ENCODE assay signal across 28 mouse cellular contexts in the genomic region with DNA sequence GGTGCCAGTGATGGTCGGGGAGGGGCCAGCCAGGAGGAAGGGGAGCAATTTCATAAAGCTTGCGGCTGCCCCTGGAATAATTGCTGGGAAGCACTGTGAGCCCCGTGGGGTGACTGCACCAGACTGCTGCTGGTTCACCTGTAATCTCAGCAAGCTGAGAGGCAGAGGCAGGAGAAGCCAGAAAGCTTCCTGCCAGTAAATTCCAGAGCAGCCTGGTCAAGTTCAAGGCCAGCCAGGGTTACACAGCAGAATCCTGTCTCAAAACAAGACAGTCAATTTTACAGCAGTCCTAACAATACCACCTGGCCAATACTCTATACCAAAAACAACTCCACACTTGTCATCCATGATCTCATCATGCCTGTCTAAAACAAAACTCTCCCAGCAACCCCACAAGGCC. TPM values are rescaled to one million over a fixed set of nuclear protein-coding genes. Genes with fewer than 3 reads are reported as not detected.
DNase-seq lines count a peak whose midpoint lies in the region; ATAC-seq lines count a peak whose summit lies in the region.
"Had no signal": no experiment of that assay in that cellular context is flagged by ENCODE, and none has a peak within 500 bp of the region (broad histone marks: within the 10 kb centered on the region; RNA-seq: fewer than 3 reads in every experiment).

No protein-coding gene starts in this region.

- no peaks in the 10 kb centered on the region for H3K36me3 ChIP-seq in heart, embryonic 12.5 days
- H3K36me3 ChIP-seq in intestine, embryonic 16.5 days (ENCODE audit: control insufficient read depth, insufficient read depth, low read length), result no peaks in the 10 kb centered on the region
- H3K36me3 ChIP-seq in intestine, embryonic 15.5 days, result no peaks in the 10 kb centered on the region
- H3K36me3 ChIP-seq in liver, embryonic 16.5 days (ENCODE audit: control insufficient read depth, insufficient read depth), result no peaks in the 10 kb centered on the region; the same call in 1 of the 2 replicates
- no peaks in the 10 kb centered on the region for H3K36me3 ChIP-seq in kidney, embryonic 15.5 days
- H3K36me3 ChIP-seq: embryonic facial prominence, embryonic 13.5 days; forebrain, embryonic 15.5 days; limb, embryonic 15.5 days; midbrain, embryonic 15.5 days had no signal

- no peaks in the 10 kb centered on the region for H3K27me3 ChIP-seq in heart, embryonic 12.5 days (replicated peaks)
- no peaks in the 10 kb centered on the region for H3K27me3 ChIP-seq in intestine, embryonic 16.5 days (replicated peaks; ENCODE audit: control insufficient read depth, insufficient read depth, low read length)
- H3K27me3 ChIP-seq in intestine, embryonic 15.5 days (replicated peaks), result no peaks in the 10 kb centered on the region
- no peaks in the 10 kb centered on the region for H3K27me3 ChIP-seq in liver, embryonic 16.5 days (ENCODE audit: control insufficient read depth, insufficient read depth, low read depth, low read length)
- no peaks in the 10 kb centered on the region for H3K27me3 ChIP-seq in kidney, embryonic 15.5 days
- H3K27me3 ChIP-seq: embryonic facial prominence, embryonic 13.5 days; forebrain, embryonic 15.5 days; limb, embryonic 15.5 days; midbrain, embryonic 15.5 days; neural tube, embryonic 15.5 days had no signal

- 64% methylated on average over 3 of the region's 3 CpGs for WGBS in heart, embryonic 12.5 days
- WGBS in intestine, embryonic 16.5 days, result 56% methylated on average over 3 of the region's 3 CpGs
- 61% methylated on average over 3 of the region's 3 CpGs for WGBS in intestine, embryonic 15.5 days
- WGBS in liver, embryonic 16.5 days (ENCODE audit: insufficient replicate concordance), result 67% methylated on average over 3 of the region's 3 CpGs
- WGBS in kidney, embryonic 15.5 days, result 68% methylated on average over 3 of the region's 3 CpGs

- H3K9ac ChIP-seq in heart, embryonic 12.5 days, result no peak overlapping the region
- no peak overlapping the region for H3K9ac ChIP-seq in intestine, embryonic 16.5 days (ENCODE audit: low read depth, low read length)
- H3K9ac ChIP-seq in intestine, embryonic 15.5 days, result no peak overlapping the region
- no peak overlapping the region for H3K9ac ChIP-seq in liver, embryonic 16.5 days (ENCODE audit: low read depth, low read length)
- no peak overlapping the region for H3K9ac ChIP-seq in kidney, embryonic 15.5 days
- H3K9ac ChIP-seq: embryonic facial prominence, embryonic 13.5 days; forebrain, embryonic 15.5 days; hindbrain, embryonic 14.5 days; limb, embryonic 15.5 days; midbrain, embryonic 15.5 days; neural tube, embryonic 15.5 days had no signal

- H3K27ac ChIP-seq in heart, embryonic 12.5 days (ENCODE audit: poor library complexity, severe bottlenecking), result peak overlapping the region; percentile 14
- H3K27ac ChIP-seq in intestine, embryonic 16.5 days (ENCODE audit: low read length), result peak overlapping the region; percentile 43
- no peak overlapping the region for H3K27ac ChIP-seq in intestine, embryonic 15.5 days
- peak overlapping the region; percentile 82 for H3K27ac ChIP-seq in brown adipose tissue, adult 24 weeks (replicated peaks; ENCODE audit: low read depth, low read length)
- H3K27ac ChIP-seq in liver, embryonic 16.5 days (ENCODE audit: low read length), result 0 out of 2 replicates have a peak overlapping the region, but pooled peaks have one; percentile 9
- H3K27ac ChIP-seq in kidney, embryonic 15.5 days, result no peak overlapping the region
- H3K27ac ChIP-seq: embryonic facial prominence, embryonic 13.5 days; forebrain, embryonic 10.5 days; forebrain, embryonic 15.5 days; hindbrain, embryonic 14.5 days; kidney, postnatal 0 days; limb, embryonic 10.5 days; limb, embryonic 15.5 days; macrophage; midbrain, embryonic 15.5 days; neural tube, embryonic 15.5 days had no signal

- H3K9me3 ChIP-seq in heart, embryonic 12.5 days (replicated peaks), result no peaks in the 10 kb centered on the region
- no peaks in the 10 kb centered on the region for H3K9me3 ChIP-seq in intestine, embryonic 16.5 days (ENCODE audit: control insufficient read depth, low read length)
- H3K9me3 ChIP-seq in intestine, embryonic 15.5 days, result no peaks in the 10 kb centered on the region
- H3K9me3 ChIP-seq in liver, embryonic 16.5 days (replicated peaks; ENCODE audit: control insufficient read depth, low read length), result no peaks in the 10 kb centered on the region
- no peaks in the 10 kb centered on the region for H3K9me3 ChIP-seq in kidney, embryonic 15.5 days (replicated peaks)
- H3K9me3 ChIP-seq: embryonic facial prominence, embryonic 13.5 days; forebrain, embryonic 10.5 days; forebrain, embryonic 15.5 days; limb, embryonic 10.5 days; limb, embryonic 15.5 days; midbrain, embryonic 15.5 days; neural tube, embryonic 15.5 days had no signal

- H3K4me1 ChIP-seq in heart, embryonic 12.5 days (replicated peaks), result peaks cover 42% of the 10 kb centered on the region
- H3K4me1 ChIP-seq in intestine, embryonic 16.5 days (ENCODE audit: control insufficient read depth, insufficient read depth, low read length), result peaks cover 27% of the 10 kb centered on the region
- peaks cover 12% of the 10 kb centered on the region for H3K4me1 ChIP-seq in intestine, embryonic 15.5 days (replicated peaks)
- peaks cover 26% of the 10 kb centered on the region for H3K4me1 ChIP-seq in brown adipose tissue, adult 24 weeks (ENCODE audit: control insufficient read depth, insufficient read depth, insufficient read length, low read length)
- H3K4me1 ChIP-seq in liver, embryonic 16.5 days (ENCODE audit: control insufficient read depth, low read depth, low read length), result peaks cover 29% of the 10 kb centered on the region
- peaks cover 16% of the 10 kb centered on the region; the same call in 1 of the 2 replicates for H3K4me1 ChIP-seq in kidney, embryonic 15.5 days
- H3K4me1 ChIP-seq: forebrain, embryonic 10.5 days; midbrain, embryonic 15.5 days; neural tube, embryonic 15.5 days had no signal

- no peak overlapping the region for H3K4me3 ChIP-seq in heart, embryonic 12.5 days
- no peak overlapping the region for H3K4me3 ChIP-seq in intestine, embryonic 16.5 days (ENCODE audit: low read length)
- no peak overlapping the region for H3K4me3 ChIP-seq in intestine, embryonic 15.5 days (replicated peaks)
- H3K4me3 ChIP-seq in brown adipose tissue, adult 24 weeks (ENCODE audit: insufficient read depth, low read depth, low read length), result no peak overlapping the region
- H3K4me3 ChIP-seq in liver, embryonic 16.5 days (ENCODE audit: low read depth, low read length), result no peak overlapping the region
- no peak overlapping the region for H3K4me3 ChIP-seq in kidney, embryonic 15.5 days (replicated peaks)
- H3K4me3 ChIP-seq: embryonic facial prominence, embryonic 13.5 days; forebrain, embryonic 10.5 days; forebrain, embryonic 15.5 days; limb, embryonic 10.5 days; limb, embryonic 15.5 days; midbrain, embryonic 15.5 days; neural tube, embryonic 15.5 days had no signal

- DNase-seq in heart, postnatal 4 days, result no peak
- DNase-seq: adrenal gland, postnatal 14 days; cerebellum, adult 11-12 months; cerebellum, postnatal 10 days; kidney, adult 2 months; kidney, postnatal 4 days; lung, adult 2 months; lung, postnatal 10 days; retina, postnatal 1 day; right cerebral cortex, postnatal 14 days; thymus, postnatal 14 days had no signal

- ATAC-seq in heart, embryonic 12.5 days (ENCODE audit: insufficient number of reproducible peaks, low FRiP score), result no peak
- 0 out of 2 replicates have a peak, but pooled peaks have one; percentile 9 for ATAC-seq in intestine, embryonic 16.5 days
- no peak for ATAC-seq in intestine, embryonic 15.5 days
- no peak for ATAC-seq in liver, embryonic 16.5 days (ENCODE audit: low read depth)
- ATAC-seq in kidney, embryonic 15.5 days (replicated peaks; ENCODE audit: low FRiP score), result no peak
- ATAC-seq: CD4-positive, CD25-positive, alpha-beta regulatory T cell, adult 4 months; forebrain, embryonic 15.5 days; midbrain, embryonic 15.5 days had no signal

- H3K4me2 ChIP-seq in heart, embryonic 12.5 days, result no peak overlapping the region
- no peak overlapping the region for H3K4me2 ChIP-seq in intestine, embryonic 16.5 days (ENCODE audit: low read depth, low read length)
- no peak overlapping the region for H3K4me2 ChIP-seq in intestine, embryonic 15.5 days (replicated peaks)
- no peak overlapping the region for H3K4me2 ChIP-seq in liver, embryonic 16.5 days (ENCODE audit: low read depth, low read length)
- no peak overlapping the region for H3K4me2 ChIP-seq in kidney, embryonic 15.5 days
- H3K4me2 ChIP-seq: embryonic facial prominence, embryonic 13.5 days; forebrain, embryonic 15.5 days; hindbrain, embryonic 14.5 days; limb, embryonic 15.5 days; midbrain, embryonic 15.5 days; neural tube, embryonic 15.5 days had no signal

RNA-seq across cellular contexts. Expression of a gene that starts 8.5 kb away (rescaled TPM):
- 14.8 and 15.1 TPM in 2 replicates for polyA plus RNA-seq in heart, embryonic 12.5 days (2016; fragmentation: Nextera tagmentation; extraction: Ambion mirVana)
- 100 to 1,000 TPM; 104 to 107 TPM for total RNA-seq in heart, postnatal 4 days (2021)
- polyA plus RNA-seq in intestine, embryonic 16.5 days (2015; fragmentation: Nextera tagmentation; extraction: Ambion mirVana), result 14.7 and 20.8 TPM in 2 replicates
- 19.0 and 22.1 TPM in 2 replicates for polyA plus RNA-seq in intestine, embryonic 15.5 days (2015; fragmentation: Nextera tagmentation; extraction: Ambion mirVana)
- polyA plus RNA-seq in brown adipose tissue, adult 24 weeks (2012; ENCODE audit: insufficient read depth, insufficient read length, missing spikeins), result 62.2 and 89.1 TPM in 2 replicates
- 14.3 and 16.8 TPM in 2 replicates for polyA plus RNA-seq in liver, embryonic 16.5 days (2015; fragmentation: Nextera tagmentation; extraction: Ambion mirVana)
- polyA plus RNA-seq in kidney, embryonic 15.5 days (2015; fragmentation: Nextera tagmentation; extraction: Ambion mirVana), result 16.7 and 16.8 TPM in 2 replicates

RNA-seq across cellular contexts. Expression of a gene that starts 26.0 kb away (rescaled TPM):
- polyA plus RNA-seq in heart, embryonic 12.5 days (2016; fragmentation: Nextera tagmentation; extraction: Ambion mirVana), result 221 and 222 TPM in 2 replicates
- total RNA-seq in heart, postnatal 4 days (2021), result 100 to 1,000 TPM in 1 of 2 experiments, 10 to 100 TPM in 1; 94.2 to 102 TPM
- 218 and 242 TPM in 2 replicates for polyA plus RNA-seq in intestine, embryonic 16.5 days (2015; fragmentation: Nextera tagmentation; extraction: Ambion mirVana)
- polyA plus RNA-seq in intestine, embryonic 15.5 days (2015; fragmentation: Nextera tagmentation; extraction: Ambion mirVana), result 250 and 266 TPM in 2 replicates
- 50.9 and 79.9 TPM in 2 replicates for polyA plus RNA-seq in brown adipose tissue, adult 24 weeks (2012; ENCODE audit: insufficient read depth, insufficient read length, missing spikeins)
- polyA plus RNA-seq in liver, embryonic 16.5 days (2015; fragmentation: Nextera tagmentation; extraction: Ambion mirVana), result 105 and 114 TPM in 2 replicates
- 330 and 331 TPM in 2 replicates for polyA plus RNA-seq in kidney, embryonic 15.5 days (2015; fragmentation: Nextera tagmentation; extraction: Ambion mirVana)

RNA-seq across cellular contexts. Expression of a gene that starts 44.3 kb away (rescaled TPM):
- 6.4 and 7.2 TPM in 2 replicates for polyA plus RNA-seq in heart, embryonic 12.5 days (2016; fragmentation: Nextera tagmentation; extraction: Ambion mirVana)
- total RNA-seq in heart, postnatal 4 days (2021), result 10 to 100 TPM; 20.7 to 21.9 TPM
- 2.3 and 2.9 TPM in 2 replicates for polyA plus RNA-seq in intestine, embryonic 16.5 days (2015; fragmentation: Nextera tagmentation; extraction: Ambion mirVana)
- 3.9 and 4.1 TPM in 2 replicates for polyA plus RNA-seq in intestine, embryonic 15.5 days (2015; fragmentation: Nextera tagmentation; extraction: Ambion mirVana)
- 6.1 and 11.2 TPM in 2 replicates for polyA plus RNA-seq in brown adipose tissue, adult 24 weeks (2012; ENCODE audit: insufficient read depth, insufficient read length, missing spikeins)
- polyA plus RNA-seq in liver, embryonic 16.5 days (2015; fragmentation: Nextera tagmentation; extraction: Ambion mirVana), result 2.4 and 2.5 TPM in 2 replicates
- 6.1 and 7.9 TPM in 2 replicates for polyA plus RNA-seq in kidney, embryonic 15.5 days (2015; fragmentation: Nextera tagmentation; extraction: Ambion mirVana)

Comparison
In these comparisons a context has a peak if more than half of its experiments do, and no peak if none do; other contexts are left out.
1. H3K27ac ChIP-seq: peak in heart, embryonic 12.5 days (single experiment), intestine, embryonic 16.5 days (single experiment), brown adipose tissue, adult 24 weeks (single experiment) and liver, embryonic 16.5 days (single experiment); none in intestine, embryonic 15.5 days (single experiment) and kidney, embryonic 15.5 days (single experiment).